Mouse (Mus musculus) lung, embryonic 16.5 days (tissue): ENCODE measurements around the gene Hist1h2aa. TPM values are rescaled to one million over a fixed set of nuclear protein-coding genes. Genes with fewer than 3 reads are reported as not detected.

Experiments used
- ATAC-seq: fragments of 200-750 bp; cut with Nextera tagmentation; 2 replicates; pipeline ENCODE4 v1.8.0; 2017; ENCODE audit warnings: low read depth, mild to moderate bottlenecking, moderate library complexity
- H3K27ac ChIP-seq: fragments of 300-500 bp; sonication (generic); 2 replicates; pipeline ENCODE4 v1.5.1; 2014; ENCODE audit warnings: mild to moderate bottlenecking, control low read depth, low read length
- H3K27me3 ChIP-seq: fragments of 300-500 bp; sonication (generic); 2 replicates; pipeline ENCODE4 v1.6.1; 2014; ENCODE audit warnings: low read depth, low read length, mixed read lengths; ENCODE audit not compliant: control insufficient read depth, insufficient read depth
- H3K36me3 ChIP-seq: fragments of 300-500 bp; sonication (generic); 2 replicates; pipeline ENCODE4 v1.6.1; 2014; ENCODE audit warnings: low read length; ENCODE audit not compliant: control insufficient read depth, insufficient read depth
- H3K4me1 ChIP-seq: fragments of 300-500 bp; sonication (generic); replicated peaks from 2 replicates; pipeline ENCODE4 v1.6.1; 2014; ENCODE audit warnings: low read length, mixed read lengths; ENCODE audit not compliant: control insufficient read depth, insufficient read depth
- H3K4me2 ChIP-seq: fragments of 300-500 bp; sonication (generic); 2 replicates; pipeline ENCODE4 v1.6.1; 2014; ENCODE audit warnings: low read depth, low read length, control low read depth
- H3K4me3 ChIP-seq: fragments of 300-500 bp; sonication (generic); 2 replicates; pipeline ENCODE4 v1.5.1; 2014; ENCODE audit warnings: mild to moderate bottlenecking, low read length, control low read depth
- H3K9ac ChIP-seq: fragments of 300-500 bp; sonication (generic); 2 replicates; pipeline ENCODE4 v1.6.1; 2014; ENCODE audit warnings: low read length, control low read depth
- H3K9me3 ChIP-seq: fragments of 300-500 bp; sonication (generic); 2 replicates; pipeline ENCODE4 v1.6.1; 2016; ENCODE audit warnings: low read length; ENCODE audit not compliant: control insufficient read depth
- WGBS: fragments of 180-500 bp; shearing (Covaris S2); extraction: QIAGEN DNeasy Blood & Tissue Kit; methylation state at CpG from one replicate; pipeline ENCODE4 v1.1.7; 2014; 5-methylcytosine and 5-hydroxymethylcytosine counted together
- polyA plus RNA-seq: library from polyadenylated mRNA; unstranded; fragments of >200 nt; fragmentation: Nextera tagmentation; extraction: Ambion mirVana; gene quantifications from 2 replicates; pipeline ENCODE4 v1.2.1, GENCODE M21; 2015

Gene Hist1h2aa
- polyA plus RNA-seq, 1 experiment from 2014 or later: not detected

DNA sequence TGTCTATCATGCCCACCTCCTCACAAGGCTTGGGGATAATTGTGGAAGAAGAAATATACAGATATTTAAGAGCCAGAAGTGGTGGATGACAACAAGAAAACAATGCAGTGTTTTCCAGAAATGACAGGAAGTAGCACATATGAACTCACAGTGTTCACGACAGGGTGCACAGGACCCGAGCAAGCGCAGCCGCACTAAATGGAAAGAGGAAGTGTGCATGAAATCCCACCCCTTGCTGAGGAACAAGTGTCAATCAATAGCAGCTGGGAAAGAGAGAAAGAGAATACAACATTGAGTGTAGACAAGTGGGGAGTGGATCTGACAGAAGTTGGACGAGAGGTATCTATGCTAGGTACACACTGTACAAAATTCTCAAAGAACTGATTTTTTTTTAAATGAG lies 22.9 kb upstream of the Hist1h2aa start:
- Histone ChIP-seq H3K36me3 (no peaks in the 10 kb centered on the region), H3K9me3 (no peaks in the 10 kb centered on the region), H3K4me1 (no peaks in the 10 kb centered on the region), H3K27ac (no peak overlapping the region), H3K9ac (no peak overlapping the region), H3K4me3 (no peak overlapping the region), H3K4me2 (no peak overlapping the region), H3K27me3 (no peaks in the 10 kb centered on the region)
- no peak for ATAC-seq
- WGBS: 72% methylated on average over 5 of the region's 5 CpGs

DNA sequence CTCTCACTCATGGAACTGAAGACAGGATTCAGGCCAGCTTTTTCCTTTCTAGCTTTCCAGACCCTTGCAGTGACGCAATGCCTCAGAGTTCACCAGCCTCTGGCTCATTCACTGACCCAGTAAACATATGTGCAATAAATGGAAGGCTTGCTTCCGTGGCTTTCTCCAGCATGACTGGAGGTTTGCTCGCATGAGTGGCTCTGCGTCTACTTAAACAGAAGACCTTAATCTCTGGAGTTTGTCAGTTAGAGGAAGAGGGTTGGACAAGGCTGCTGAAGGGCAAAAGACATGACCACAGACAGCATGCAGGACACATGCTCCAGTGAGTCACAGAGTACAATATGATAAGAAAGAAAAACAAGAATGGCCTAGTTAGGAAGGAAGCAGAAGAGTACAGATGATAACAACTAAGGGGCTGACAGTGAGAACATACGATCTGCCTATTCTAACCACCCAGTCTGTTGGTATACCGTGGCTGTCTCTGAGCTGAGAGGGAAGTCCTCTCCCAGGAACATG lies 20.4 kb upstream of the Hist1h2aa start:
- ATAC-seq: no peak
- WGBS: 40% methylated on average over 6 of the region's 6 CpGs
- Histone ChIP-seq H3K9me3 (no peaks in the 10 kb centered on the region), H3K4me3 (no peak overlapping the region), H3K9ac (no peak overlapping the region), H3K36me3 (no peaks in the 10 kb centered on the region), H3K4me2 (no peak overlapping the region), H3K27ac (no peak overlapping the region), H3K4me1 (no peaks in the 10 kb centered on the region), H3K27me3 (no peaks in the 10 kb centered on the region)

GRCm38 (mm10) chr13:23914376-23915167 lies 19.7 kb upstream of the Hist1h2aa start, which contains the start of gene Slc17a4:
Slc17a4 (minus strand) TSS chr13:23915009.
- Histone ChIP-seq H3K27ac (no peak within 1 kb of the TSS), H3K9ac (no peak within 1 kb of the TSS), H3K4me3 (no peak within 1 kb of the TSS), H3K9me3 (no peaks in the 10 kb centered on the region), H3K4me2 (no peak within 1 kb of the TSS), H3K36me3 (no peaks in the 10 kb centered on the region), H3K4me1 (no peaks in the 10 kb centered on the region), H3K27me3 (no peaks in the 10 kb centered on the region)
- ATAC-seq: no peak
- 48% methylated on average over 9 of the region's 9 CpGs for WGBS

- Histone ChIP-seq H3K4me3 (no peak overlapping the region), H3K9me3 (no peaks in the 10 kb centered on the region), H3K36me3 (no peaks in the 10 kb centered on the region), H3K27me3 (no peaks in the 10 kb centered on the region), H3K4me2 (no peak overlapping the region), H3K4me1 (no peaks in the 10 kb centered on the region), H3K27ac (no peak overlapping the region), H3K9ac (no peak overlapping the region)
- WGBS: 77% methylated on average over 1 of the region's 1 CpGs
- ATAC-seq: no peak
These were observed 18.1 kb upstream of the Hist1h2aa start for GRCm38 (mm10) chr13:23916132-23916531.

- Histone ChIP-seq H3K9ac (no peak overlapping the region), H3K27me3 (no peaks in the 10 kb centered on the region), H3K4me3 (no peak overlapping the region), H3K9me3 (no peaks in the 10 kb centered on the region), H3K4me2 (no peak overlapping the region), H3K36me3 (no peaks in the 10 kb centered on the region), H3K27ac (no peak overlapping the region), H3K4me1 (no peaks in the 10 kb centered on the region)
- 17% methylated on average over 4 of the region's 4 CpGs for WGBS
- ATAC-seq: no peak
These were observed 16.6 kb upstream of the Hist1h2aa start for GRCm38 (mm10) chr13:23917674-23918073.

DNA sequence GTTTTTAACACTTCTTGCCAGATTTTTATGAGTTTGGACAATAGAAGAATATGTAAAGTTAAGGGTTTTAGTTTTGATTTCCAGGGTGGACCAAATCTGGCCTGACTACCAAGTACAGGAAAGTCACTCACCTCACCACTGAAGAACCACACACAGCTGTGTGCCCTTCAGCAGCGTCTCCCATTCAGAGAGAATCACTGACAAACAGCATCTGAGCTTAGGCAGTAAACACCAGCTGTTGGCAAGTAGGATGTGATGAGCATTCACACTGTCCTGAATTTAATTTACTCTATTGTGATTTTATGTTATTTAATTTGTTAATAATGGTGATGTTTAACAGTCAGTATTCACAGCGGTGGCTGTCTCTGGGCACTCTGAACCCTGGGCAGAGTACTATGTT lies 8.5 kb upstream of the Hist1h2aa start:
- H3K9ac ChIP-seq: no peak overlapping the region
- no peak overlapping the region for H3K4me3 ChIP-seq
- H3K4me2 ChIP-seq: no peak overlapping the region
- H3K27me3 ChIP-seq: no peaks in the 10 kb centered on the region
- H3K9me3 ChIP-seq: no peaks in the 10 kb centered on the region
- H3K36me3 ChIP-seq: no peaks in the 10 kb centered on the region
- peaks cover 7% of the 10 kb centered on the region for H3K4me1 ChIP-seq
- WGBS: 66% methylated on average over 2 of the region's 2 CpGs
- ATAC-seq: no peak
- no peak overlapping the region for H3K27ac ChIP-seq

DNA sequence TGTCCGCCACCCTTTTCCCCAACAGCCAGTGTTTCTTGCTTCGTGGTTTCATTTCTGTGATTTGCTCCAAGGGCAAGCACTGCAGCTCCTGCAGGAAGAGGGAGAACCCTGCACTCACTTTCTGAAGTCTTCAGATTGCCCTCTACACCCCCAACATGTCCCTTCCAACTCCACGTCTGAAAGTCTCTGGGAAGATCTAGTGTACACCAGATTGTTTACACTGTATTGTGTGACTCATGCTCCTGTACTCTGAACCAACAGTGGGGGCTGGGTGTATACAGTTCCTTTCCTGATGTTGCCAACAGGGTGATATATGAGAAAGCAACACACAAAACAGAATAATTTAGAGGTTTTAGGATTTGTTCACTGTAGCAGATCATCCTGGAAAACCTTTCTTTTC lies 5.6 kb upstream of the Hist1h2aa start:
- Histone ChIP-seq H3K36me3 (no peaks in the 10 kb centered on the region), H3K9ac (no peak overlapping the region), H3K27me3 (no peaks in the 10 kb centered on the region), H3K27ac (peak overlapping the region; percentile 7), H3K4me3 (no peak overlapping the region), H3K4me1 (peaks cover 7% of the 10 kb centered on the region), H3K9me3 (no peaks in the 10 kb centered on the region), H3K4me2 (peak overlapping the region; percentile 45)
- ATAC-seq: peak; percentile 95
- WGBS: 27% methylated on average over 3 of the region's 3 CpGs

DNA sequence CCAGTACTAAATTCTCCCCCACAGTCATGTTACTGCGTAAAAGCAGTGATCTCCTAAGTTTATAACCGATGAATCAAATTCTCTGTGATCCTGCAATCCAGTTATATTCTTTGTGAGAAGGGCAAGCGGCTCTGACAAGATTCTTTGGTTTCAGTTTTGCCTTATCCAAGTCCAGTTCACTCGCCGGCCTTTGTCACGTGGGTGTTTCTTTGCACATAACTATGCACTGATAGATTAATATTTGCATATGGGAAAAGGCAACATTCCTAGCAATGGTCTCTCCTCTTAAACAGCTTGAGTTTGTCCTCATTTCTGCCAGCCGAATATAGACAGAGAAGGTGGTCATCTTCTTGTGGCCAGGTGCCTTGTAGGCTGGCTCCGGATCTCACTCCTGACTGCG lies 3.8 kb upstream of the Hist1h2aa start:
- no peak overlapping the region for H3K9ac ChIP-seq
- 75% methylated on average over 9 of the region's 9 CpGs for WGBS
- peaks cover 7% of the 10 kb centered on the region for H3K4me1 ChIP-seq
- no peak overlapping the region for H3K27ac ChIP-seq
- no peak for ATAC-seq
- H3K36me3 ChIP-seq: no peaks in the 10 kb centered on the region
- no peaks in the 10 kb centered on the region for H3K27me3 ChIP-seq
- H3K4me2 ChIP-seq: peak overlapping the region; percentile 18
- no peak overlapping the region for H3K4me3 ChIP-seq
- no peaks in the 10 kb centered on the region for H3K9me3 ChIP-seq

- Histone ChIP-seq H3K4me1 (peaks cover 7% of the 10 kb centered on the region), H3K27ac (no peak overlapping the region), H3K9ac (no peak overlapping the region), H3K36me3 (no peaks in the 10 kb centered on the region), H3K4me2 (peak overlapping the region; percentile 18; the same call in 1 of the 2 replicates), H3K9me3 (no peaks in the 10 kb centered on the region), H3K27me3 (no peaks in the 10 kb centered on the region), H3K4me3 (no peak overlapping the region)
- no peak for ATAC-seq
- WGBS: 62% methylated on average over 11 of the region's 11 CpGs
These were observed 3.4 kb upstream of the Hist1h2aa start for GRCm38 (mm10) chr13:23930904-23931303.
